Mouse (Mus musculus): ENCODE data around the gene Gpcpd1.

Gpcpd1 gene

DNA sequence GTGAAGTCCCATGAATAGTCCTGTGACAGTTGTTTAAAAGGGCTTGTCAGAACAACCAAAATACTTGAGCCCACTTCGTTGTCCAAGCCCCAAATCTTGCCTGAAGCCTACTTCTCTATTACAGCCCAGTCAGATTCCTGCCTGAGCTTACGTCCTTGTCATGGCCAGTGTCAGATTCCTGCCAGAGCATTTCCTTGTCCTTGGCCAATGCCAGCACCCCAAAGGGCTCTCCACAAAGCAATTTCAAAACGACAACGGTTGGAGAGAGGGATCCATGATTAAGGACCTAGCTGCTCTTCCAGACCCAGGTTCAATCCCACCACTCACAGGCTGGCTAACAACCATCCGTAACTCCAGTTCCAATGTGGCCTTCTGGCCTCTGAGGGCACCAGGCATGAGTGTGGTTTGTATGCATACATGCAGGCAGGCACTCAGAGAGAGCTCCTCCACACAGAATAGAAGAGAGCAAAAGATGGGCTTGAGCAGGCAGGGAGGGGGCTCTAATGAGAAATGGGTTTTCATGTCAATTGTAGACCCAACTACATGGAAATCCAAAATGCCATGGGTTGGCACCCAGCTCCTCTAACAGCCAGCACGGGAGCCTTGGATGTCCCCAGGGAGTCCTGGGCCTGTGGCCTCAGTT is 70.2 kb downstream of the Gpcpd1 start:
- DNase-seq (ENCODE audit: low spot score in 2 of 2), result no peak

DNA sequence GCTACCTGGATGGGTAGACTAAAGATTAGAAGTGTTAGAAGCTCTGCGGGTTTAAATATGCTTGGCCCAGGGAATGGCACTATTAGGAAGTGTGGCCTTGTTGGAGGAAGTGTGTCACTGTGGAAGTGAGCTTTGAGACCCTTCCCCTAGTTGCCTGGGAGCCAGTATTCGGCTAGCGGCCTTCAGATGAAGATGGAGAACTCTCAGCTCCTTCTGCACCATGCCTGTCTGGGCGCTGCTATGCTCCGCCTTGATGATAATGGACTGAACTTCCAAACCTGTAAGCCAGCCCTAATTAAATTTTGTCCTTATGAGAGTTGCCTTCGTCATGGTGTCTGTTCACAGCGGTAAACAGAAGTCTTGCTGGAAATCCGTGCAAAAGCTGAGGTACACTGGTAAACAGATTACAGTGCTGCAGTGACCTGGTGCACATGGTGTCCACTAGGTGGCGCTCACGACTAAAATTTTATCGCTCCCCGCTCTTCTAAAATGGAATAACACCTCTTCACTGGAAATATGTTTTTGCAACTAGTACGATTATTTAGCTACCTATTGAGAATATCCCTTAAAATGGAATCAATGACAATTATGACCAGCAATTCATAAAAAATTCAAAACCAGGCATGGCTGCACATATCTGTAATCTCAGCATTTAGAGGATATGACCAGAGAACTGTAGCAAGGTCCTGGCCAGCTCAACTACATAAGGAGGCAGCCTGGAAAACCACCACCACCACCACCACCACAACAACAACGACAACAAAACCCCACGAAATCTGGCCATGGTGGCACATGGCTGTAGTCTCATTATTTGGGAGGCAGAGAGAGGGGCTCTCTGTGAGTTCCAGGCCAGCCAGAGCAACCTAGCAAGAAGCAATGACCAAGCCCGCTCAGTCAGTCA is 71.1 kb downstream of the Gpcpd1 start:
- DNase-seq (ENCODE audit: low spot score in 2 of 2), result peak; percentile 73 to 87

DNA sequence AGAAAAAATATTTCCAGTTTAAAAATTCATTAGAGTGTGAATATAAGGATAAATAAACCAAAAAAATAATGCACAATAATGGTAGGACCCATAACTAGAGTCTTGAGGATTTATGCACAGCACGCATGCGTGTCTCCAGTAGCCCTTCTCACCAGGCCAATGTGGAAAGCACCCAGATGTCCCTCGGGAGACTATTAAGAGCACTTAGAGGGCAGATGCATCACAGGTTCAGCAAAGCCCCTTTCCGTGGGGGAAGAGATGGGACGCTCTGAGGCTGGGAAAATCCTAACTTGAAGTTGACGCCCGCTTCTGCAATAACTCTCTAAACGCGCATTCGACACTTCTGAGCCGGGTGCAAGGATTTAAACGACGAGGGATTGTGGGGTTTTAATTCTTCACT is 71.9 kb downstream of the Gpcpd1 start:
- DNase-seq (ENCODE audit: low spot score in 2 of 2), result no peak

DNA sequence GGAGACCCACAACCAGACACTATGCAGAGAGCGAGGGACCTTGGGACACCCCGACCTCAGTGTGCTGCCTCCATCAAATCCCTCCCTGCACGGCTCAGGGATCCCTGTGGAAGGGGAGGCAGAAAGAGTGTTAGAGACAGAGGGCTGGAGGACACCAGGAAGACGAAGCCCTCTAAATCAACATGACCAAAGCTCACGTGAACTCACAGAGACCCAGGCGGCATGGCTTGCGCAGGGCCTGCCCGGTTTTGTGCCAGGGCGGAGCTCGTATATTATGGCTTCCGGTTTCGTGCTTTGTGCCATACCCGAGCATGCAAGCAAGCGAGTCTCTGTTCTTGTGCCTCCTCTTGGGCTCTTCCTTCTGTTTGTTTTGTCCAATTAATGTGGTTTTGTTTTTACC is 72.5 kb downstream of the Gpcpd1 start:
- DNase-seq (ENCODE audit: low spot score in 2 of 2), result no peak

GRCm38 (mm10) chr2:132514353-132514752 is 73.2 kb downstream of the Gpcpd1 start:
- peak; percentile 72 to 77 for DNase-seq (ENCODE audit: low spot score in 2 of 2)

GRCm38 (mm10) chr2:132513371-132514181 is 74.0 kb downstream of the Gpcpd1 start:
- peak; percentile 52 to 65 for DNase-seq (ENCODE audit: low spot score in 2 of 2)

DNA sequence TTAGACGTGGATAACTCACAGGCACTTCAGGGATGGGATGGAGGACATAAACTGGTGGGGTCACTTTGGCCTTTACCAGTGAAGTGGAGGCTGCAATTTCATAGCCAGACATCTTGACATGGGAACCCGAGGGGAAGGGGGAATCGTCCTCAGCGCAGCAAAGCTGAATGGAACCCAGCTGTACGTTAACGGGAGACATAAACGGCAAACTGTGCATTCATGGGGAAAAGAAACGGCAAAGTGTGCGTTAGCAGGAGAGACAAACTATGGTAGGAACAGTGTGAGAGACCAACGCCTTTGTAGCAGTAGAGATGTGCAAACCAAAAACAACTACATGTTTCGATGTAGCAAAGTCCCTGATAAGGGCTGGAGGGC is 74.6 kb downstream of the Gpcpd1 start:
- DNase-seq (ENCODE audit: low spot score in 2 of 2), result no peak

GRCm38 (mm10) chr2:132512051-132512976 is 75.2 kb downstream of the Gpcpd1 start:
- no peak for DNase-seq (ENCODE audit: low spot score in 2 of 2)

DNA sequence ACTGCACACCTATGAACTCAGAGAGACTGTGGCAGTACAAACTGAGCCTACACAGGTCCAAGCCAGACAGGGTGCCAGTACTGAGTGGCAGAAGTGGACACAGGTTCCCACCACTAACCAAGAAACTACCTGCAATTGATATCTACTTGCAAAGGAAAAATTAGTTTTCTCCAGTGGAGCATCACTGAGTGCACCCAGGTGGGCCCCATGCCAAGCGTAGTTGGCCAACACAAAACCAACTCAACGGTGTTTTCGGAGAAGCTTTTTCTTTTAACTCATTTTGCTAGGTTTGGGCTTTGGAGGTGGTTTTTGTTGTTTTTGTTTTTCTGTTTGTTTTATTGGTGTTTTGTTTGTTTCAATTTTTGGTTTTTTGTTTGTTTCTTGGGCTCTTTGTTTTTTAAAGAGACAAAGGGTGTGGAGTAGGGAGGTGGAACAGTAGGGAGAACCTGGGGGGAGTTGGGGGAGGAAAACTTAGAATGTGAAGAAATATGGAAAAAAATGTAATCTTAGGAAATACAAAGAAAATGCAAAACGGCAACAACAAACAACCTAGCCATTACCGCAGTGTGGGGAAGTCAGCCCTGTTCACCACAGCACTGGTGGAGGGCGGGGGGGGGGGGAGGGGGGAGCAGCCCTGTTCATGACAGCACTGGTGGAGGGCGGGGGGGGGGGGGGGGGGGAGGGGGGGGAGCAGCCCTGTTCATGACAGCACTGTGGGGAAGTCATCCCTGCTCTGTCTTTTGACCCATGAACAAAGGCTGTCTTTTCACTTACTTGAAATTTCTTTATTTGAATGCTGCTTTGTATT is 76.3 kb downstream of the Gpcpd1 start:
- DNase-seq (ENCODE audit: low spot score in 2 of 2), result no peak

GRCm38 (mm10) chr2:132509714-132510113 is 77.8 kb downstream of the Gpcpd1 start:
- no peak for DNase-seq (ENCODE audit: low spot score in 2 of 2)

DNA sequence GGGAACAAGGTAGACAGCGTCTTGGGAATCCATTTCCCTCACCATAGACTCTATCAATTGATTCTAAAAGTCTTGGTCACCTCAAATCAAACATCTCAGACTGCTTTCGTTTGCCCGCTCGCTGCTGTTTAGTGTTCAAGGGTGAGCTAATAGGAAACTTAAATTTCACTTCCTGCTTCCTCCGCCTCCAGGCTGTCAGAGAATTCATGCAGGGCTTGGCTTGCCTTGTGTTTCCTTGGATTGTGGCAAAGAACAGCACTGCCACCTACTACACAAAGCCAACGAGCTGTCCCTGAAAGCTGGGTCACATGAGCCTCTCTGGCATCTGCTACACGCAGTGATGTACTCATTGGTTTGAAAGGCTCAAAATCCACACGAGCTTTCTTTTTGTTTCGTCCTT is 78.3 kb downstream of the Gpcpd1 start:
- no peak for DNase-seq (ENCODE audit: low spot score in 2 of 2)

GRCm38 (mm10) chr2:132507521-132507920 is 80.0 kb downstream of the Gpcpd1 start:
- DNase-seq (ENCODE audit: low spot score in 2 of 2), result no peak

- DNase-seq (ENCODE audit: low spot score in 2 of 2), result no peak
Observed at GRCm38 (mm10) chr2:132507091-132507490, 80.4 kb downstream of the Gpcpd1 start.

DNA sequence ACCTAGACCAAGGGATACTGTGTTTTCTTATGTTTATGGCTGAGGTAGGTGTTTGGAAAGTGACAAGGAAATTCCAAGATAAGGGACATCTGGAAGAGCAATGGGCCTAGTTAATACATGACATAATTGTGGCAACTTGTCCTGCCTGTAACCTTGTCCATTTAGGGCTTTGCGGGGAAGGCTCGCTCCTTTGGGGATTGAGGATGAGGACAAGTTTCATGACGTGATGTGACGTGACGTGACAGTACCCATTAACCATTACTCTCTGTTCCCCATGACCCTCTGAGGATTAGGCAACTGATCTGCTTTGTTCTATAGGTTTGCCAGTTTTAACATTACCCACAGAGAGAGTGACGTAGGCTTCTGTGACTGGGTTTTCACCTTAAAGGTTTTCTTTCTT is 81.7 kb downstream of the Gpcpd1 start:
- DNase-seq (ENCODE audit: low spot score in 2 of 2), result no peak

DNA sequence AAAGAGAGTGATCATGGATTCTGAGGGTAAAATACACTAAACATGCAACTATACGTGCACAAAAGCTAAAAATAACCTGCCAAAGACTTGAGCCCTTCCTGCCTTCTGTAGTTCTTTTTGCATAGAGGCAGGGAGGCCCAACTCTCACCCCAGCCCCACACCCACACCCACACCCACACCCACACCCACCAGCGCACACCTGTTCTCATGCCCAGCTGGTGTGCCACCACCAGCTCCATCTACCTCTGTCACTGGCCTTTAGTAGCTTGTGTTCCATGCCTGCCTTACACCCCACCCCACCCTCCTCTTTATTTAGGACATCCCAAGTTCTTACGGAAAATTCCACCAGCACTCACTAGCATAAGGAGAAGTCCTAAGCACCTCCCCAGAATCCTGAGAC is 89.2 kb downstream of the Gpcpd1 start:
- DNase-seq (ENCODE audit: low spot score in 2 of 2), result peak in 1 of 2 experiments; percentile 10

DNA sequence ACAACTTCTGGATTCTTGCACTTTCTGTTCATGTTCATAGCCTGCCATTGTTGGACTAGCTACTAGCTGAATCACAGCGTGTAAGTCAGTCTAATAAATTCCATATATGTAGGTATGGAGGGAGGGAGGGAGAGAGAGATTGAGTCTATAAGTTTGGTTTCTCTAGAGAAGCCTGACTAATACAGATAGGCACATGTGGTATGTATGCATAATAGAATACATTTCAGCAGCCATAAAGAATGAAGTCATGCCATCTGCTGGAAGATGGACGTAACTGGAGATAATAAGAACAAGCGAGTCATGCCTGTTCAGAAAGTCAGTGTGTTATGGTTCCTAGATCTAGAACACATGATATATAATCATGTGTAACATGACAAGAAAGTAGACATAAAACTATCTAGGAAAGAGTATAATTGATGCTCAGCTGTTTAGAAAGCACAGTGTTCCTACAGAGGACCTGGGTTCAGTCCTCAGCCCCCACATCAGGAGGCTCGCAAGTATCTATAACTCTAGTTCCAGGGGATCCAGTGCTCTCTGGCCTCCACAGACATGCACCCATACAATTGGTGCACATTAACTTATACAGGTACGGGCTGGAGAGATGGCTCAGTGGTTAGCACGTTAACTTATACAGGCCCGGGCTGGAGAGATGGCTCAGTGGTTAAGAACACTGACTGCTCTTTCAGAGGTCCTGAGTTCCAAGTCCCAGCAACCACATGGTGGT is 90.0 kb downstream of the Gpcpd1 start:
- DNase-seq (ENCODE audit: low spot score in 2 of 2), result peak in 1 of 2 experiments; percentile 10

DNA sequence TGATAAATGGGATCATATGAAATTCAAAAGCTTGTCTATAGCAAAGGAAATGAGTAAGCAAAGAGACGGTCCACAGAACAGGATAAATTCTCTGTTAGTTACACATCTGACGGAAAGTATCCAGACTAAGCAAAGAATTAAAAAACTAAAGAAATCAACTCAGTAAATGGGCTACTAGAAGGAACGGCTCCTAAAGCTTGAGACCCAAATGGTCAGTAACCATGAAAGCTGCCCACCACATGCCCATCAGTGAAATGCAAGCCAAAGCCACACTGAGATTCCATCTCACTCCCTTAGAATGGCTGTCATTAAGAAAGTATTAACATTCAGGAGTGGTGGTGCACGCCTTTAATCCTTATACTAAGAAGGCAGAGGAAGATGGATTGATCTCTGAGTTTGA is 94.3 kb downstream of the Gpcpd1 start:
- no peak for DNase-seq (ENCODE audit: low spot score in 2 of 2)

DNA sequence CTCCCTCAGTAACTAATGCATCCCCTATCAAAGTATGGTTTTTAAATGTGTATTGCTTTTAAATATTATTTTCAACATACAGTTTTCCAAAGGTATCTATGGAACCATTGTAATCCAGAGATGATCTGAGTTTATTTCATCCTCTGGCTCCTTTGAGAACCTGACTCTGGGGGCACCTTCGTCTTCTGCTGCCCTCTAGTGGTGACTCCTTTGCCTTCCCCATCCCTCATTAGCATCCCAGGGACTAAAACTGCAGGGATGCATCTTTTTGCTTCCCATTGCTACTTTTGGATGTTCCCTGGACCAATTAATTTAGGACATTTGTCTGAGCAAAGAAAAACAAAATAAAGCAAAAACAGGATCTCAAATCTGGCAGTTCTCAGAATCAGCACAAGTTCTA is 102.1 kb downstream of the Gpcpd1 start:
- DNase-seq (ENCODE audit: low spot score in 2 of 2), result peak; percentile 64 to 73

DNA sequence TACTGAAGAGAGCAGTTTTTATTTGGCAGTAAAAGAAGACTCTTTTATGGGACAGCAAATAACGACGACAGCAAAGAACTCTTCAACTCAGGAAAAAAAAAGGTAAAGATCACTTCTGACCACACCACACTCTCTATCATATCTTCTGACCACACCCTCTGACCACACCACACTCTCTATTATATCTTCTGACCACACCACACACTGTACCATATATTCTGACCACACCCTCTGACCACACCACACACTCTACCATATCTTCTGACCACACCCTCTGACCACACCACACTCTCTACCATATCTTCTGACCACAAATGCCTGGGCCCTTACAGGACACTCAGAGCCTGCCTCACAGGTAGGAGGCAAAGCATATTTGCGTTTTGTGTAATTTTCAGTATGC is 106.0 kb downstream of the Gpcpd1 start:
- no peak for DNase-seq (ENCODE audit: low spot score in 2 of 2)

Data from right cerebral cortex, postnatal 10 days (tissue).